Mouse (Mus musculus): Measurements from ENCODE around the gene Grik4.
"Not testable (repeated sequence)": the region's sequence is repeated elsewhere in the genome, so short reads cannot be mapped to it uniquely, and the experiment has no call there.

Grik4 gene

DNA sequence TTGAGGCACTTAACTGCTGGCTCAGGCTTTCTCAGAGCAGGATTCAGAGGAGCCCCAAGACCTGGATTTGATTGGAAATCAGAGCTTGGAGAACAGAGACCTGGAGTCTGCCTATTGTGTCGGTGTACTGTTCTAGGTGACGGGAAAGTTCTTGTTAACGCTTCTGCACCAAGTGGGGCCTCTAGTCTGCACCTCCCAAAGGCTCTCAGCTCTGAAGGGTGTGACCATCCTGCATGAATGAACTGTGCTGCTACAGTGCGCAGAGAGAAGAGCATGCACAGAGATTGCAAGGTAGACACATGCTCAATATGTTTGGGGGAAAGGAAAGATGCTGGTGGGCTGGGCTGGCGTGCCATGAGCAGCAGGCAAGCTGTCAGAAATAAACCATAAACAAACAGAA lies 144.6 kb downstream of the Grik4 start:
- in situ Hi-C loops (cut with MboI, MseI), result no loop called here

DNA sequence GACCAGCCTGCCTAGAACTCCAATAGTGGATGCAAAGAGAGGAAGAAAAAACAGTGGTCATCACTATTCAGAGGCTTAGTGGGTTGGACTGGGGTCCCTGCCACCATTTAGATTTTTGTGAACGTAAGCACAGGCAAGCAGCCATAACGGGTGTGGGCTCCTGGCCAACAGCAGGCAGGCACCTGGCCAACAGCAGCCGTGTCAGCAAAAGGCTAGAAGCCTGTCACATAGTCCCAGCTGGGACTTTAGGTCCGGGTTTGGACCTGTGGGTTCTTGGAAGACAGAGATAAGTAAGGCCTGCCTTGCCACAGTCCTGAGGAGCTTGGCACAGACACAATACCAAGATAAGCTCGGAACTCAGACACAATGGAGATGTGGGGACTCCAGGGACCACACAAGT lies 145.1 kb downstream of the Grik4 start:
- in situ Hi-C loops (cut with MboI, MseI), result no loop called here

DNA sequence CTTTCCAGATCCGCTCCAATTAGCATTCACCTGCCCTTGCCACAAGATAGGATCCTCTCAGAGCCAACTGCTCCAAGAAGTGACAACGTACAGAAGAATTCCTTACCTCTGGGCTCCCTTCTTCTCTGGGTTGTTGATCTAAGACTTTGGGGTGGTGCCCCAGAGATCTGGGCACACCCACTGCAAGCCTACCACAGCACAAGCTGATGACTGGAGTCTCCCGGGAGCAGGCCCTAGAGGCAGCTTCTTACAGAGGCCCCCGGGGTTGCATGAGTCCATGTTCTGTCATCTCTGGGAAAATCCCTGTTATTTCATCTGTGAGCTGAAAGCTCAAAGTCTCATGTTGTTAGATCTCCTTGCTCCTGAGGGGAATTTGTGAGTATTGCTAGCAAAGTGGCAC lies 146.0 kb downstream of the Grik4 start:
- in situ Hi-C loops (cut with MboI, MseI), result no loop called here

DNA sequence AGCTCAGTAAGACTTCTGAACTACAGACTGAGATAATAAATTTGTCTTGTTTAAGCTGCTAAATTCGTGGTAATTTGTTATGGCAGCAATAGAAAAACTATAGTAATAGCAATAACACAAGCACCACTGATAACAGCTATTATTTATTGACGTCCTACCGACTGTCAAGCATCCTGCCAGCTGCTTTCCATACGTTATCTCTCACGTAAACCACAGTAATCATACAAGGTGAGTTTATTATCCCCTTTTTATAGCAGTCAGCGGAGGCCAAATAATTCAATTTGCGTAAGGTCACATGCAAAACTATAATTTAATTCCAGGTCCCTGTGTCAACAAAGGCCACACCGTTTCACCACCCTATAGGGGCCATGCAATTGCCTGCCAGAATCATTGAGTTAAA lies 147.0 kb downstream of the Grik4 start:
- in situ Hi-C loops (cut with MboI, MseI), result no loop called here

DNA sequence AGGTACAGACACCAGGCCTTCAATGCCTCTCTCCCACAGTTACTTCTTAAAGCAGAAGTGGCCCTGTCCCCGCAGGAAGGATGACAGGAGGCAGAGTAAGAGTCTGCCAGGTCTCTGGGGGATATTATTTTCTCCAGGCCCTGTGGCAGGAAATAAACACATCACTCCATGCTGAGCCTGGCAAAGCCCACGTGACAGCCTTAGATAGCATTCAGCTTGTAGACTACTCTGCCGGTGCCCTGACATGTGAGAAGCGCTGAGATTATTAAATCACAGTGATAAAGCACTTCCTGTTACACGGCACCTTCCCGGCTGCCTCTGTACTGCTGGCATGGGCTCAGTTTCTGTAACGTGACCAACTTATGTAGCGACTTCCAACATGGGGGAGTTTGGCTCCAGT lies 148.4 kb downstream of the Grik4 start:
- in situ Hi-C loops (cut with MboI, MseI), result no loop called here

DNA sequence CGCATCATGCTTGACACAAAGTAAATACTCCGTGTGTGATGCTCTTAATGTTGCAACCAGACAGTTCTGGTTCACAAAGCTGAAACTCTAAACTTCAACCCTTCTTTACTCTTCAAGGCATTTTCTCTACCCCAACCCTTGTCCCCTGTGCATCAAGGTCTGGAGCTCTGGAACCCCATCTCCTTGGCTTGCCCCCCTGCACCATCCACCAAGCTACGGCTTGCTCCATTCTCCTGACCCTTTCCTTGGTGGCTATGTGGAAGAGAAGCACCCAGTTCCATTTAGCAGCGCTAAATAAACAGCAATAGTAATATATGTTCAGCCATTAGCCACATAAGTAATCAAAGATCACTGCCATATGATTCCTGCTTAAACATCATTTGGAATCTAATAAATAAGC lies 150.3 kb downstream of the Grik4 start:
- in situ Hi-C loops (cut with MboI, MseI), result no loop called here

DNA sequence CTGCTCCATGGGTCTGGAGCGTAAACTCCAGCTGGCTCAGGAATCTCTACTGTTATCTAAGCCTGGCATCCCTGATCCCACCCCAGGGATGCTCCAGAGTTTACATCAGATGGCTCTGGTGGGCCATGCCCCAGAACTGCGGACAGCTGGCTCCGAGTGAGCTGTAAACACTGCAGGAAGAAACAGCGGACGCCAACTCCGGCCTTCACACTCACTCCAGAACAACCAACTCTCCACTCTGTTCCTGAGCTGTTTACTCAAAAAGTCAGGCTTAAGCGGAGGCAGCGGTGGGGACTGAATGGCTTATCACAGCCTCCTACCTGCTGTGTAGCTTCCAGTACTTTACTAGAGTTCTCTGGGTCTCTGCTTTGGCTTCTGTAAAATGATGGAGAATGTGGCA lies 150.7 kb downstream of the Grik4 start:
- in situ Hi-C loops (cut with MboI, MseI), result no loop called here

DNA sequence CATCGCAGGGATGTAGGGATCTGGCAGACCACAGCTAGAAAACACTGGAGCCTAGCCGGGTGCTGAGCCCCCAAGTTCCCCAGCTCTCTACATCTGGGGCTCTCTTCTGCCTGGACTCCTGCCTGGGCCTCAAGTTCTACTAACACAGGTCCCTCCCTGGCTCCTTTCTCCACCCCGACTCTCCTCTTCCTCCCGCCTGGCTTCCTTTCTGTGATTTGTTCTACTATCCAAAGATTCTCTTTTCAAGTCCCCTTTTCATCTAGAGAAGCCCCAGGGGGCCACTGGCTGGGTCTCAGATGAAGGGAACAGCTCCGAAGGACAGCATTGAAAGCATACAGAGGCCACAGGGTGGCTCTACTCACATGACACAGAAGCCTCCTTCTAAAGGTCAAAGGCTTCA lies 151.9 kb downstream of the Grik4 start:
- in situ Hi-C loops (cut with MboI, MseI), result no loop called here

DNA sequence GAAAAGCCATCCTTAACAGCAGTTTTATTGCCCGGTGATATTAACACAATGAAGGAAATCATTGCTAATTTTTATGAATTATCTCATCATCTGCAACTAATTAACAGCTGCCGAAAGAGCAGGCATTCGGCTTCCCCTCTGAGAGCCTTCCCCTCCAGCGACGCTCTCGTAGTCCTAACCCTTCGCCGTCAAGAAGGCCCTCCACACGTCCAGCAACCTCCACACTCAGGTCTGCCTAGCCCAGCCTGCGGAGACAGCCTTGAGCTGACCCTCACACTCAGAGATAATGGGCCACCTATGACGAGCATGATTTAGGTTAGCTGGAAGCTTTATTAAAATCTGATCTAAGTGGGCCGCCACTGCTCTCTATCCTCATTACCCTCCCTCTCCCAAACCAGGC lies 152.5 kb downstream of the Grik4 start:
- in situ Hi-C loops (cut with MboI, MseI), result no loop called here

DNA sequence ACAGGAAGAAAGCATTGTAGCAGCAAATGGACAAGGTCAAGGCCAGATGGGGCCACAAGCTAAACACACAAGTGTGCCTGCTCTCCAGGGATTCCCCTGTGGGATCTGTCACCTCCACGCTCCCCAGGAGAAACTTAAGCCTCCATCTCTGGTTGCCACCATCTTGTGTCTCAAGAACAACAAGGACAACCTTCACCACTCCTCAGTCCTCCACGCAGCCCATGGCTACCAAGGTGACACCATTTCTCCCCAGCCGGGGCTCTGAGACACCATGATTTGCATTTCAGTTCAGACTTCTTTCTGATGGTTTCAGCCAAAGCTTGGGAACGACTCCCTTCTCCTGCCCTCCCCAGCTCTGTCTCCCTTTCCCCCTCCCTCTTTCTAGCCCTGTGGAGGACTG lies 152.9 kb downstream of the Grik4 start:
- in situ Hi-C loops (cut with MboI, MseI), result no loop called here

DNA sequence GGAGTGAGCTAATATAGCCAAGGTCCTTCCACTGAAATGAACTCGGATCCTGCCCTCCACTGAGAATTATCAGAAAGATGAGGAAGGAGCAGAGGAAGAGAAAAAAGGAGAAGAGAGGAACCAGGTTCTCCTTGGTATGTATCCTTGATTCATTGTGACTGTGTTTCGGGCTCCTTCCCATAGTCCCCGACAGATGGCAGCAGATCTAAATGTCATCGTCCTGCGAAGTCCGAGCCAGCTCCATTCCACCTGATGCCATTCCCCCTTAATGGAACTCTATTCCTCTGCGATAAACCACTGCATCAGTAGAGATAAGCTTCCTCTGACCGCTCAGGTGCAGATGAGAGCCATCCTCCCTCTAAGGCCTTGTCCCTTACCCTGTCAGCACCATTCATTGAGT lies 155.8 kb downstream of the Grik4 start:
- in situ Hi-C loops (cut with MboI, MseI), result loop anchor here (5.0 kb wide), 2 partner anchors 149 to 154 kb away; partner anchors contain the start of gene Grik4 (in 1 of the 2)

DNA sequence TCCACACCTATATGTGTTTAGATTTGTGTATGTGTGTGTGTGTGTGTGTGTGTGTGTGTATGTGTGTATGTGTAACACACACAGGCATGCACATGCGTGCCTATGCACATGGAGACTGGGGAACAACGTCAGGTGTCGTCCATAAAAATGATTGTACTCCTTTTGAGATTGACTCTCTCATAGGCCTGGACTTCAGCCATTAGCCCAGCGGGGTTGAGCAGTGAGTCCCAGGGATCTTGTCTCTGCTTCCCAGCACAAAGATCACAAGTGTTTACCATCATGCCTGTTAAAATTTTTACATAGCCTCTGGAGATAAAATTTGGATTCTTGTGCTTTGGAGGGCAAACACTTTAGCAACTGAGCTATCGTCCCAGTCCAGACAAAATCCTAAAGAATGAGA lies 157.4 kb downstream of the Grik4 start:
- in situ Hi-C loops (cut with MboI, MseI), result loop anchor here (5.0 kb wide), 2 partner anchors 150 to 155 kb away; partner anchors contain the start of gene Grik4 (in 1 of the 2)

DNA sequence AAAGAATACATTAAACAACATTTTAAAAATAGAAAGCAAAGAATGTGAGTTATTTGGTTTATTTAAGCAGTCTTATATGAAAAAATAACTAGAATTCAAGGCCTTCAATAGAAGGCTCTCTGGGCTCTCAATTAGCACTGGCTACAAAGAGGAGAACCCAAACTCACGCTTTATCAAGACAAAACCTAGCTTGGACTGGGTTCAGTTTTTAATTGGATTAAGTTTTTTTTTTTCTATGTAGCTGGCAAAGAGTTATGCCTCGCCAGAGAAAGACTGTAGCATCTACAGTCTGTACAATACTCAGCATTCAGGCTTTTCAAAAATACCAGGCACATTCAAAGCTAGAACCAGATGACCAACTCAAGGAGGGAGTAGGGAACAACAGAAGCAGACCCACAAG lies 158.0 kb downstream of the Grik4 start:
- in situ Hi-C loops (cut with MboI, MseI), result loop anchor here (5.0 kb wide), 2 partner anchors 151 to 156 kb away; partner anchors contain the start of gene Grik4 (in 1 of the 2)

DNA sequence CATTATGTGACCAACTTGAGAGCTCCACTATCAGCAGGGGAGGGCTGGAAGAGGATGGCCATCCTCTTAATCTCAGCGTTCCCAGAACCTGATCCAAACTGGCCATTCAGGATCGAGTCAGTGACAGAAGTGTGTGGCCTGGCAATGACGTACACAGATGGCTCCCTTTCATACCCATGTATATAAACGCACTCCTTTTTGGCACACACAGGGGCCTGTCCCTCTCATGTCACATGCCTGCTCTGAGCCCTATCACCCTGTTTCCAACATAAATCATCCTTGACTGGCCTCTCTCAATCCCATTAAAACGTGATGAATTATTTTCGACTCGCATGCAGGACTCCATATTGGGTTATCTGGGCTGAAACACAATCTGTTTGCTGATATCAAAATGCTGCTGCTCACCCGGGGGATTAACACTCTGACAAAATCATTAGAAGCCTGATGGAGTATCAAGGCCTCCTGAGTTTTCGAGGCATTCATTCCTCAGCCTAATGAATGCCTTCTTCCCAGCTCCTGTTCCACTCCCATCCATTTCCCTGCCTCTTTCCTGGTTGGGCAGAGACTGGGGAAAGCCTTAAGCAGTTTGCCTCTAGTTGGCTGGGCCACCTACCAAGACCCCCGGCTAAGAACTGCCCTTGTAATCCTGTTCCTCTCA lies 159.0 kb downstream of the Grik4 start:
- in situ Hi-C loops (cut with MboI, MseI), result loop anchor here (5.0 kb wide), 2 partner anchors 152 to 157 kb away; partner anchors contain the start of gene Grik4 (in 1 of the 2)

DNA sequence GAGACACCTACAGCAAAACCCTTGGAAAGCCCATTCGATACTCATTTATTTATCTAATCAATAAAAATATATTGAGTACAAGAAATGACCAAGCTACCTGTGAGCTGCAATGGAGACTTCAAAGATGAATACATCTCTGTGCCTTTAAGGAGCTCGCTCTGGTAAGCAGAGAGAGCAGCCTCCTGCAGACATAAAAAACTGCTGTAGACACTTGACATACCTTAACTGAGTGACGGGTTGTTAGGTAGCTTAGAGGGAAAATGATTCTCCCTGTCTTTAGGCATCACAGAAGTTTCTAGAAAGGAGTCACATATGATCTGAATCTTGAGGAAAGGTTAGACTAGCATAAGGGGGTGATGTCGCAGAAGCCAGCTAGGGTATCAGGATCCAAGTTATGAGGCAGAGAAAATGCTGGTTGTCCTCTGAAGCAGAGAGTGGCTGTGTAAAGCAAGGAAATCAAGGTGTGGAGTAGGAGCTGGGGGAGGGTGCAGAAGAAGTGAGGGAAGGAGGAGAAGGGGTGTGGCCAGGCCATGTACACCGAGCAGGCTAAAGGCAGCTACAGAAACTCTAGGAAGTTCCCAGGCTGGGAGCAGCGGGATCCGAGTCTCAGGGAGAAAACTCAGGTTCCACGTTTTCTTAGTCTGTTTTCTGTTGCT lies 160.9 kb downstream of the Grik4 start:
- in situ Hi-C loops (cut with MboI, MseI), result no loop called here

DNA sequence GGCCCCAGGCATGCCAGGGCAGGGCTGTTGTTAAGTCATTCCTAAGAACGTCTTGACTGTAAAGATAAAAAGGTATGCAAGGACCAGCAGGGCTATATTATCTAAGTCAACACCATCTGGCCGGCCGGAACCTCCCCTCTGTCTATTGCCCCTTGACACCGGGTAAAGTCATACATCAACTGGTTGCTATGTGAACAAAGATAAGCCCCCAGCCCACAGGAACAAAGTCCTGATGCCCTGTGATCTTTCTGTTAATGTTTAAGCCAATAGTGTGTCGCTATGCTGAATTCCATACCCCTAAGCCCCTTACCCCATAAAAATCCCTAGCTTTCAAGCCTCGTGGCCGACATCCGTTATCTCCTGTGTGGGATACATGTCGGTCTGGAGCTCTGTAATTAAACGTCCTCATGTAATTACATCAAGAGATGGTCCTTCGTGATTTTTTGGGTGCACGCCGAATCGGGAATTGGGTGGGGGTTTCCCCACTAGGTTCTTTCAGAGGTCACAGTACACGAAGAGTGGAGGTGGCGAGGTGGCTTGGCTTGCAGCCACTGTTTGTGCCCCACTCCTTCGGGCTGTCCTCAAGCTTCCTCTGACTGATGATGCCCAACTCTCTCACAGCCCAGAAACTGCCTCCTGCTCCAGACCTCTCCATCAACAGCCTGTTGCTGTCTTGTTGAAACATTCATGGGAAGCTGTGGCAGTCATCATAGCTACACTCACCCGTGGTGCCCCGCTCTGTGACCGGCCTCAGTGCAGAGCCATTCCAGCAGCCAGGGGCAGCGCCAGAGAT lies 165.6 kb downstream of the Grik4 start:
- in situ Hi-C loops (cut with MboI, MseI), result not testable (repeated sequence)

DNA sequence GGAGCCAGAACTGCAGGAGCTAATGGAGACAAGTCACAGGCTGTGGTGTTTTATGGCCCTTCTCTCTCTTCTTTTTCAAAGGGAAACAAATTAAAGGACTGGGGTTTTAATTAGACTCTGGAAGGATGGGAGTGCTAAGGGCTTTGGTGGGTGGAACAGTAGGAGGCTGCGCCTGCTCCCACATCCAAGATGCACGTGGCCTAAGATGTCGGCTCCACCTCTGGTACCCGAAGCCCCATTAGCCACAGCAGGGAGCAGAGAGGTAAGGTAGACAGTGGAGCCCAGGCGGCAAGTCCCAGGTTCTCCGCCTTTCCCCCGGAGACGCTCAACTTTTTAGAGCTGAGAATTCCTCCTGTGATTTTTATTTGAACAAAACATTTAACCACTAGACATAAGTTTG lies 166.4 kb downstream of the Grik4 start:
- in situ Hi-C loops (cut with MboI, MseI), result no loop called here

DNA sequence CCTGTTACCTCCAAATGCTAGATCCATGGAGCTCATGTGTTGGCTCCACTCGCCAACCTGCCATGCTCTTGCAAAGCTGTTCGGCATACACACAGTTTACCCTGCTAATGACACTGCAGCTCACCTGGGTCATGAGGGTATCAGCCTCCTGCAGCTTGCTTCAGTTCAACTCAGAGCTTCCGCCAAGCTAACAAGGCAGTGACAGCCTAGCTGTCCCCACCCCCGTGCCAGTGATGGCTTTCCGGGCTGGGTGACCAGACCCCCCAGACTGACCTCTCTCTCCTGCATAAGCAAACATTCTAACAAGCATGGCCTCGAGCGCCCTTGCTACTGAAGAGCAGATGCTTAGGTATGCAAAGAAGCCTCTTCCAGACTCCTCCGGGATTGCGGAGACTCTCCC lies 167.5 kb downstream of the Grik4 start:
- in situ Hi-C loops (cut with MboI, MseI), result no loop called here

DNA sequence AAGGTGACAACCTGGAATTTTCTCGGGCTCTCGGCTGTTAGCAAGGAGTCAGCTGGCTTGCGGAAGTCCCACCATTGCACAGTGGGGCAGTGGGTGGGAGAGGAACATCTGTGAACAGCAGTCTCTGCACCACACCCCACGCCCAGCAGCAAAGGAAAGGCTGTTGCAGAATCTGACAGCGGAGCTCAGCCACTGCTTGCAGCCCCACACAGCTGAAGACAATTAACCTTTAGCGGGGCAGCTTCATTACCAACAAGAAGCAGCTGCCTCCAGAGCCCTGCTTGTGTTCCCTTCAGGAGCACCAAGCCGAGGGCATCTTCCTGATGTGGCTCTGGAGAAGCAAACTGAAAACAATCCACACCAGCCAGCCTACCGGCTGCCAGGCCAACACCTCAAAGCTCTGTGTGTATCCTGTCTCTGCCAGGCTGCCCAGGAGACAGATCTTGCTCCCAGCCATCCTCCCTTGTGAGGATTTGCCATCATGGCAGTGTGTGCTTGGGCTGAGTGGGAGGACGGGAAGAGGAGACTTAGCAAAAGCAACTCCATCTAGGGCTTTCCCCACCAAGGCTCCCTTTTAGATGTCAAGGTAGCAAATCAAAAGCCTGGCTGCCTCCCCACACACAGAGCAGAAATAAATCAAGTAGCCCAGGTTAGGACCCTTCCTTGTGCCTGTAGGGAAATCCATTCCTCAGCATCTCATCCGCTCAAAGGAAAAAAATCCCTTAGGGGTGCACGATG lies 179.3 kb downstream of the Grik4 start:
- in situ Hi-C loops (cut with MboI, MseI), result no loop called here

DNA sequence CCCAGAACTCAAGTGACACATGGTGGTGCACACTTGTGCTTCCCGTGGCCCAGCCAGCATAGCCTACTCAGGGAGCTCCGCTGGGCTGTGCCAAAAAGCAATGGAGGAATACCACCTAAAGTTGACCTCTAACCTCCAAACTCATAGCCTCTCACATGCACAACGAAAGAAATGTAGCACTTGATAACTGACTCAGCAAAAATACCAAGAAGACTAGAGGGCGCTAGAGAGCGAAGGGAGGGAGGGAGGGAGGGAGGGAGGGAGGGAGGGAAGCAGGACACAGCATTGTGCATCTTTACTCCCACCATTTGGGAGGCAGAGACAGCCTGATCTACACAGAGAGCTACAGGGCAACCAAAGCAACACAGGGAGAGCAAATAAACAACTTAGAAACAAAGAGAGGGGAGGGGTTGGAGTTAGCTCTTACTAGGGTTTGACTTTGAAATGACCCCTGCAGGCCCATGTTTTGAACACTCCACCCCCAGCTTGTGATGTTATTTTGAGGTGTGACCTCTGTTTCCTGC lies 185.5 kb downstream of the Grik4 start:
- in situ Hi-C loops (cut with MboI, MseI), result no loop called here

DNA sequence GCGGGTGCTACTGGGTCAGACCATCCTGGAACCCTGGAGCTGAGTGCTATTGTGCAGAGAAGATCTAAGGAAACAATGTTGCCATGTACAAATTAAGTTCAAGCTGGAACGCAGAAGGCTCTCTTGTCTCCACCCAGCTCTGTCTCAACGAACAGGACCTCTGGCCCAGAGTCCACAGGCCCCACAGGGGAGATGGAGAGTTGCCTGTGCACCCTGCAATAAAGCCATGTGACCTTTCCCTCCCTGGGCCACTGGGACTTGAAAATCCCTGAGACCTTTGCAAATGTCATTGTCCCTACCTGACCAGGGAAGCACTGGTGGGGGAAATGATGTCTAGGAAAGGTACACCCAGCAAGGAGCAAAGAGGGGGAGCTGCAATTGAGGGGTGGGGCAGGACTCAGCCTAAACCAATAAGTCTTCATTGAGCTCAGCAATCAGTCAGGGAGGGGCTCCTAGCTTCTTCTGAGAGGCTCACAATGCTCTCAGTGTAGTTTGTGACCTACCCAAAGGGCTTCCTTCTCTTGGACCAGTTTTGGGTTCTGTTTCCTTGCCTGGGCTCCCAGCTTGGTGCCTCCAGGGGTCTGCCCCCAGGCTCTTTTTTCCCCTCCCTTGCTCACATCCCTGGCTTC lies 187.2 kb downstream of the Grik4 start:
- in situ Hi-C loops (cut with MboI, MseI), result no loop called here
